Mouse (Mus musculus) limb, embryonic 15.5 days (tissue): ENCODE measurements around the gene Lcn4. TPM values are rescaled to one million over a fixed set of nuclear protein-coding genes. Genes with fewer than 3 reads are reported as not detected.

ENCODE experiments used
- ATAC-seq: fragments of 200-750 bp; cut with Nextera tagmentation; 2 replicates; pipeline ENCODE4 v1.8.0; 2017; ENCODE audit warnings: low read depth, moderate TSS enrichment; ENCODE audit not compliant: insufficient number of reproducible peaks, low FRiP score, low TSS enrichment
- H3K27ac ChIP-seq: fragments of 300-500 bp; sonication (generic); 2 replicates; pipeline ENCODE4 v1.5.1; 2015; ENCODE audit warnings: moderate library complexity, mild to moderate bottlenecking, inconsistent platforms
- H3K27me3 ChIP-seq: fragments of 300-500 bp; sonication (generic); 2 replicates; pipeline ENCODE4 v1.6.1; 2015; ENCODE audit warnings: inconsistent platforms
- H3K36me3 ChIP-seq: fragments of 300-500 bp; sonication (generic); 2 replicates; pipeline ENCODE4 v1.6.1; 2015; ENCODE audit warnings: inconsistent platforms
- H3K4me1 ChIP-seq: fragments of 300-500 bp; sonication (generic); 2 replicates; pipeline ENCODE4 v1.6.1; 2015; ENCODE audit warnings: inconsistent platforms
- H3K4me2 ChIP-seq: fragments of 300-500 bp; sonication (generic); 2 replicates; pipeline ENCODE4 v1.6.1; 2015; ENCODE audit warnings: mild to moderate bottlenecking, inconsistent platforms
- H3K4me3 ChIP-seq: fragments of 300-500 bp; sonication (generic); 2 replicates; pipeline ENCODE4 v1.5.1; 2015; ENCODE audit warnings: mild to moderate bottlenecking, inconsistent platforms
- H3K9ac ChIP-seq: fragments of 300-500 bp; sonication (generic); 2 replicates; pipeline ENCODE4 v1.6.1; 2015; ENCODE audit warnings: inconsistent platforms
- H3K9me3 ChIP-seq: fragments of 300-500 bp; sonication (generic); 2 replicates; pipeline ENCODE4 v1.6.1; 2016; ENCODE audit warnings: inconsistent platforms
- WGBS: fragments of 180-500 bp; shearing (Covaris S2); methylation state at CpG from one replicate; pipeline ENCODE4 v1.1.7; 2015; 5-methylcytosine and 5-hydroxymethylcytosine counted together
- polyA plus RNA-seq: library from polyadenylated mRNA; unstranded; fragments of >200 nt; fragmentation: Nextera tagmentation; extraction: Ambion mirVana; gene quantifications from 2 replicates; pipeline ENCODE4 v1.2.1, GENCODE M21; 2015

Lcn4 gene
- polyA plus RNA-seq, 1 experiment from 2014 or later = not detected

- H3K9me3 ChIP-seq = no peaks in the 10 kb centered on the region
- ATAC-seq = no peak
- 70% methylated on average over 16 of the region's 16 CpGs for WGBS
- H3K4me2 ChIP-seq = no peak overlapping the region
- H3K9ac ChIP-seq = no peak overlapping the region
- H3K4me3 ChIP-seq = no peak overlapping the region
- no peak overlapping the region for H3K27ac ChIP-seq
- H3K36me3 ChIP-seq = peaks cover 42% of the 10 kb centered on the region
- H3K4me1 ChIP-seq = peaks cover 37% of the 10 kb centered on the region
- no peaks in the 10 kb centered on the region for H3K27me3 ChIP-seq
Measured at GRCm38 (mm10) chr2:26632541-26633395, 38.3 kb downstream of the Lcn4 start.

GRCm38 (mm10) chr2:26628792-26629437 is 42.2 kb downstream of the Lcn4 start:
- peak; percentile 33; the same call in 1 of the 2 replicates for ATAC-seq
- Histone ChIP-seq H3K36me3 (peaks cover 5% of the 10 kb centered on the region; the same call in 1 of the 2 replicates), H3K27ac (peak overlapping the region; percentile 47; the same call in 1 of the 2 replicates), H3K4me2 (peak overlapping the region; percentile 91), H3K9ac (peak overlapping the region; percentile 93), H3K27me3 (no peaks in the 10 kb centered on the region), H3K4me1 (peaks cover 34% of the 10 kb centered on the region), H3K4me3 (peak overlapping the region; percentile 78), H3K9me3 (no peaks in the 10 kb centered on the region)
- 19% methylated on average over 5 of the region's 5 CpGs for WGBS

GRCm38 (mm10) chr2:26627921-26628739 is 43.0 kb downstream of the Lcn4 start, which contains the start of gene Fam69b:
Gene Fam69b (plus strand): TSS chr2:26628457.
- Histone ChIP-seq H3K9me3 (no peaks in the 10 kb centered on the region), H3K4me3 (peak within 1 kb of the TSS; percentile 78), H3K9ac (peak within 1 kb of the TSS; percentile 93), H3K4me2 (peak within 1 kb of the TSS; percentile 91), H3K27me3 (no peaks in the 10 kb centered on the region), H3K36me3 (no peaks in the 10 kb centered on the region), H3K27ac (peak within 1 kb of the TSS; percentile 47; the same call in 1 of the 2 replicates), H3K4me1 (peaks cover 34% of the 10 kb centered on the region)
- under 1% methylated on average over 48 of the region's 70 CpGs for WGBS
- peak; percentile 56; the same call in 1 of the 2 replicates for ATAC-seq

GRCm38 (mm10) chr2:26626081-26626480 is 45.0 kb downstream of the Lcn4 start:
- no peak overlapping the region for H3K9ac ChIP-seq
- no peaks in the 10 kb centered on the region for H3K27me3 ChIP-seq
- H3K27ac ChIP-seq = no peak overlapping the region
- no peaks in the 10 kb centered on the region for H3K36me3 ChIP-seq
- peaks cover 34% of the 10 kb centered on the region for H3K4me1 ChIP-seq
- ATAC-seq = no peak
- no peaks in the 10 kb centered on the region for H3K9me3 ChIP-seq
- H3K4me2 ChIP-seq = no peak overlapping the region
- no peak overlapping the region for H3K4me3 ChIP-seq
- WGBS = 69% methylated on average over 3 of the region's 3 CpGs

GRCm38 (mm10) chr2:26625419-26625818 is 45.7 kb downstream of the Lcn4 start:
- no peaks in the 10 kb centered on the region for H3K36me3 ChIP-seq
- WGBS = 82% methylated on average over 3 of the region's 3 CpGs
- no peak overlapping the region for H3K4me2 ChIP-seq
- H3K27ac ChIP-seq = no peak overlapping the region
- H3K27me3 ChIP-seq = no peaks in the 10 kb centered on the region
- no peaks in the 10 kb centered on the region for H3K9me3 ChIP-seq
- ATAC-seq = no peak
- H3K4me1 ChIP-seq = peaks cover 28% of the 10 kb centered on the region
- no peak overlapping the region for H3K9ac ChIP-seq
- H3K4me3 ChIP-seq = no peak overlapping the region

- Histone ChIP-seq H3K4me1 (peaks cover 6% of the 10 kb centered on the region), H3K9me3 (no peaks in the 10 kb centered on the region), H3K27me3 (no peaks in the 10 kb centered on the region), H3K4me2 (no peak overlapping the region), H3K4me3 (no peak overlapping the region), H3K27ac (no peak overlapping the region), H3K9ac (no peak overlapping the region), H3K36me3 (no peaks in the 10 kb centered on the region)
- no peak for ATAC-seq
- 48% methylated on average over 5 of the region's 5 CpGs for WGBS
Measured at GRCm38 (mm10) chr2:26622984-26623383, 48.1 kb downstream of the Lcn4 start.

GRCm38 (mm10) chr2:26621246-26621645 is 49.8 kb downstream of the Lcn4 start:
- no peak for ATAC-seq
- H3K4me2 ChIP-seq = no peak overlapping the region
- H3K9me3 ChIP-seq = no peaks in the 10 kb centered on the region
- no peak overlapping the region for H3K4me3 ChIP-seq
- 32% methylated on average over 2 of the region's 2 CpGs for WGBS
- no peak overlapping the region for H3K27ac ChIP-seq
- H3K27me3 ChIP-seq = no peaks in the 10 kb centered on the region
- H3K9ac ChIP-seq = no peak overlapping the region
- H3K4me1 ChIP-seq = no peaks in the 10 kb centered on the region
- H3K36me3 ChIP-seq = no peaks in the 10 kb centered on the region

GRCm38 (mm10) chr2:26617928-26618327 is 53.2 kb downstream of the Lcn4 start:
- no peaks in the 10 kb centered on the region for H3K36me3 ChIP-seq
- WGBS = 49% methylated on average over 7 of the region's 7 CpGs
- H3K9me3 ChIP-seq = no peaks in the 10 kb centered on the region
- no peak for ATAC-seq
- no peaks in the 10 kb centered on the region for H3K4me1 ChIP-seq
- no peak overlapping the region for H3K4me2 ChIP-seq
- H3K27me3 ChIP-seq = no peaks in the 10 kb centered on the region
- H3K27ac ChIP-seq = no peak overlapping the region
- no peak overlapping the region for H3K9ac ChIP-seq
- no peak overlapping the region for H3K4me3 ChIP-seq

Other genes with a start within 250 kb of the Lcn4 start
- 26.2 and 30.5 TPM in 2 replicates for gene Sec16a, start 226.1 kb downstream of the Lcn4 start, polyA plus RNA-seq
- 23.1 and 24.3 TPM in 2 replicates for gene Notch1, start 154.6 kb downstream of the Lcn4 start, polyA plus RNA-seq
- 107 and 122 TPM in 2 replicates for gene Egfl7, start 91.3 kb downstream of the Lcn4 start, polyA plus RNA-seq
- 0.24 TPM in 1 of 2 replicates, not detected in the other for gene Gm20532, start 84.6 kb downstream of the Lcn4 start, polyA plus RNA-seq
- 31.5 and 36.3 TPM in 2 replicates for gene Agpat2, start 66.9 kb downstream of the Lcn4 start, polyA plus RNA-seq
- gene Fam69b, start 42.8 kb downstream of the Lcn4 start, polyA plus RNA-seq = 32.0 and 42.8 TPM in 2 replicates
- not detected in 2 replicates for gene Abo, start 193.7 kb upstream of the Lcn4 start, polyA plus RNA-seq
- gene Surf6, start 231.6 kb upstream of the Lcn4 start, polyA plus RNA-seq = 26.2 and 27.2 TPM in 2 replicates
- 48.3 and 59.8 TPM in 2 replicates for gene Med22, start 239.4 kb upstream of the Lcn4 start, polyA plus RNA-seq
- gene Rpl7a, start 239.5 kb upstream of the Lcn4 start, polyA plus RNA-seq = 544 and 594 TPM in 2 replicates
- gene Surf2, start 245.1 kb upstream of the Lcn4 start, polyA plus RNA-seq = 32.4 and 41.0 TPM in 2 replicates
- 58.0 and 61.3 TPM in 2 replicates for gene Surf1, start 245.2 kb upstream of the Lcn4 start, polyA plus RNA-seq